Mouse (Mus musculus): ENCODE measurements around the gene Gpr158.

DNA sequence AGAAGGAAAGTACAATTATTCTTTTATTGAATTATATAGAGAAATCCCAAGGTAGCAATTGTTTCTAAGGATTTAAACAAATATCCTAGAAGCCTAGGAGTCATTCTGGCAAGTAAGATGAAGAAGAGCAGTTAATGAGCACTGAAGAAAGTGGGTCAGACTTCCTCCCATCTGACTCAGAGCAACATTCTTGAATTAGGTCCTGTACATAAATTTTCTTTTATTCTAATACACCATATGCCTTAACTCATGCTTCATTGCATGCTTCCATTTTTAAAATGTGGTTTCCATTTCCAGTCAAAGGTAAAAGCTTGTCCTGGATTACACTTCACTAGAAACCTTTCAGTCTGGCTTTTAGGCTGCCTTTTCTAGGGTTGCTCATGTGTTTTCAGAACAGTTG lies 432.7 kb downstream of the Gpr158 start:
- TF ChIP-seq CTCF (IDR thresholded peaks at IDR 0.05; ENCODE audit: insufficient read depth, low read length) = no peak
- TF ChIP-seq POLR2A (IDR thresholded peaks at IDR 0.05; ENCODE audit: borderline replicate concordance, extremely low read depth, low read depth, low read length) = no peak

Data from lung, adult 2 months (tissue).